Mouse (Mus musculus): ENCODE data around the gene Trak1. TPM values are rescaled to one million over a fixed set of nuclear protein-coding genes. Genes with fewer than 3 reads are reported as not detected.

Gene Trak1
- polyA plus RNA-seq (2012; rRNA removed): 58.6 and 64.6 TPM in 2 replicates

GRCm38 (mm10) chr9:121297171-121298064 lies at the start of gene Trak1:
Trak1 (plus strand) TSS chr9:121297502.

GRCm38 (mm10) chr9:121277118-121278060 lies 19.9 kb upstream of the Trak1 start, which contains the start of gene Ulk4:
Ulk4 (minus strand) TSS chr9:121277197.

GRCm38 (mm10) chr9:121495529-121495928 lies 198.2 kb downstream of the Trak1 start, which contains the start of gene Cck:
Cck (minus strand) TSS chr9:121495694.

Other genes starting within 250 kb of the Trak1 start
- gene Ulk4, start 20.3 kb upstream of the Trak1 start, polyA plus RNA-seq (2012; rRNA removed): 6.1 and 6.6 TPM in 2 replicates
- gene Cck, start 198.2 kb downstream of the Trak1 start, polyA plus RNA-seq (2012; rRNA removed): 31.7 and 39.5 TPM in 2 replicates

All from central nervous system, embryonic 14 days (tissue).